ENCODE assay signal across 17 mouse cellular contexts in the genomic region with DNA sequence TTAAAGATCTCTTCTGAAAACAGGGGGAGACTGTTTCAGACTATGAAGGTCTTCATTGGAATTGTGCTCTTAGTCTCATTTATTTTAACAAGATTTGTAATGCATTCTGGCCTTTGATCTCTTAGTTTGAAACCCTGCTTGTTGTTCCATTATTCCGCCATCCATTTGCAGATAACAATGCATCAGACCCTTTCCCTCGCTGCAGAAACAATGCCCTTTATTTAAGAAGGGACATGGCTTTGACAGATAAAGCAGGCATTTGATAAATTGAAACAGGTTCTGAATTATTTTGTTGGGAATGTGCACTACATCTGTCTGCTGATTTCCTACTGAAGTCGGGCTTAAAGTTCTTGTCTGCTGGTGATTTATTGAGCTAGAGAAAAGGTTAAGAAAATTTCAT.
A peak's percentile ranks its signal among the peaks of the same experiment; 100 is the strongest.
DNase-seq lines count a peak whose midpoint lies in the region; ATAC-seq and TF ChIP-seq lines count a peak whose summit lies in the region.
"Had no signal": no experiment of that assay in that cellular context is flagged by ENCODE, and none has a peak within 500 bp of the region (broad histone marks: within the 10 kb centered on the region; RNA-seq: fewer than 3 reads in every experiment).

No protein-coding gene starts in this region.

- ATAC-seq in hindbrain, embryonic 11.5 days (ENCODE audit: low FRiP score), result no peak
- no peak for ATAC-seq in hindbrain, embryonic 14.5 days (ENCODE audit: low FRiP score)
- no peak for ATAC-seq in midbrain, postnatal 0 days (ENCODE audit: low FRiP score)
- no peak for ATAC-seq in midbrain, embryonic 13.5 days
- ATAC-seq: forebrain, embryonic 15.5 days; hindbrain, postnatal 0 days had no signal

- no peaks in the 10 kb centered on the region for H3K27me3 ChIP-seq in hindbrain, embryonic 11.5 days (ENCODE audit: control insufficient read depth, insufficient read depth, low read length)
- H3K27me3 ChIP-seq in hindbrain, embryonic 14.5 days (ENCODE audit: control insufficient read depth, insufficient read depth, low read length), result no peaks in the 10 kb centered on the region
- H3K27me3 ChIP-seq in midbrain, postnatal 0 days (ENCODE audit: insufficient read depth, low read length), result no peaks in the 10 kb centered on the region
- H3K27me3 ChIP-seq in midbrain, embryonic 13.5 days, result no peaks in the 10 kb centered on the region
- H3K27me3 ChIP-seq: forebrain, embryonic 15.5 days; heart, embryonic 13.5 days; hindbrain, embryonic 12.5 days had no signal

- H3K4me2 ChIP-seq in hindbrain, embryonic 11.5 days (replicated peaks; ENCODE audit: low read depth, low read length), result no peak overlapping the region
- no peak overlapping the region for H3K4me2 ChIP-seq in hindbrain, embryonic 14.5 days (replicated peaks)
- H3K4me2 ChIP-seq in midbrain, postnatal 0 days (ENCODE audit: low read depth, low read length, poor library complexity, severe bottlenecking), result no peak overlapping the region
- H3K4me2 ChIP-seq in midbrain, embryonic 13.5 days (replicated peaks), result no peak overlapping the region
- H3K4me2 ChIP-seq: forebrain, embryonic 15.5 days; heart, embryonic 13.5 days; hindbrain, embryonic 12.5 days had no signal

- no peaks in the 10 kb centered on the region for H3K36me3 ChIP-seq in hindbrain, embryonic 11.5 days (ENCODE audit: control insufficient read depth, insufficient read depth, low read length)
- no peaks in the 10 kb centered on the region for H3K36me3 ChIP-seq in hindbrain, embryonic 14.5 days (replicated peaks; ENCODE audit: control insufficient read depth, insufficient read depth)
- H3K36me3 ChIP-seq in midbrain, postnatal 0 days (ENCODE audit: insufficient read depth, low read length), result no peaks in the 10 kb centered on the region
- no peaks in the 10 kb centered on the region for H3K36me3 ChIP-seq in midbrain, embryonic 13.5 days
- H3K36me3 ChIP-seq: forebrain, embryonic 15.5 days; heart, embryonic 13.5 days; hindbrain, embryonic 12.5 days had no signal

- no peaks in the 10 kb centered on the region for H3K9me3 ChIP-seq in hindbrain, embryonic 11.5 days (ENCODE audit: control insufficient read depth, low read length)
- H3K9me3 ChIP-seq in hindbrain, embryonic 14.5 days (ENCODE audit: control insufficient read depth, low read length), result no peaks in the 10 kb centered on the region
- no peaks in the 10 kb centered on the region for H3K9me3 ChIP-seq in midbrain, postnatal 0 days (ENCODE audit: low read length)
- H3K9me3 ChIP-seq in midbrain, embryonic 13.5 days, result no peaks in the 10 kb centered on the region
- H3K9me3 ChIP-seq: forebrain, embryonic 15.5 days; heart, embryonic 13.5 days; hindbrain, embryonic 12.5 days had no signal

- DNase-seq in hindbrain, embryonic 11.5 days (ENCODE audit: low spot score), result peak; percentile 3
- no peak for DNase-seq in hindbrain, embryonic 14.5 days (ENCODE audit: low spot score)
- peak; percentile 1 for DNase-seq in midbrain, postnatal 0 days (ENCODE audit: low spot score)
- DNase-seq in embryo, embryonic 11 days, result peak; percentile 2
- no peak for DNase-seq in kidney, adult 11 months
- no peak for DNase-seq in adrenal gland, postnatal 10 days
- DNase-seq: adrenal gland, postnatal 14 days; cerebellum, adult 2 months; cerebellum, postnatal 10 days; gastrocnemius, postnatal 36 days; heart, adult 11 months; heart, postnatal 36 days had no signal

- H3K27ac ChIP-seq in hindbrain, embryonic 11.5 days (ENCODE audit: low read depth, low read length), result no peak overlapping the region
- no peak overlapping the region for H3K27ac ChIP-seq in hindbrain, embryonic 14.5 days
- H3K27ac ChIP-seq in midbrain, postnatal 0 days (ENCODE audit: low read depth, low read length), result no peak overlapping the region
- no peak overlapping the region for H3K27ac ChIP-seq in midbrain, embryonic 13.5 days
- H3K27ac ChIP-seq: forebrain, embryonic 15.5 days; heart, embryonic 13.5 days; hindbrain, embryonic 12.5 days; hindbrain, postnatal 0 days had no signal

- H3K9ac ChIP-seq in hindbrain, embryonic 11.5 days (ENCODE audit: low read depth, low read length), result no peak overlapping the region
- no peak overlapping the region for H3K9ac ChIP-seq in hindbrain, embryonic 14.5 days
- no peak overlapping the region for H3K9ac ChIP-seq in midbrain, postnatal 0 days (replicated peaks; ENCODE audit: low read length, poor library complexity, severe bottlenecking)
- no peak overlapping the region for H3K9ac ChIP-seq in midbrain, embryonic 13.5 days (replicated peaks)
- H3K9ac ChIP-seq: forebrain, embryonic 15.5 days; heart, embryonic 13.5 days; hindbrain, embryonic 12.5 days had no signal

- H3K4me1 ChIP-seq in hindbrain, embryonic 11.5 days (replicated peaks; ENCODE audit: control insufficient read depth, insufficient read depth, low read length), result no peaks in the 10 kb centered on the region
- no peaks in the 10 kb centered on the region for H3K4me1 ChIP-seq in hindbrain, embryonic 14.5 days (replicated peaks; ENCODE audit: control insufficient read depth, insufficient read depth, low read length)
- no peaks in the 10 kb centered on the region for H3K4me1 ChIP-seq in midbrain, postnatal 0 days (ENCODE audit: insufficient read depth, low read length)
- H3K4me1 ChIP-seq in midbrain, embryonic 13.5 days (replicated peaks), result peaks cover 6% of the 10 kb centered on the region
- H3K4me1 ChIP-seq: forebrain, embryonic 15.5 days; heart, embryonic 13.5 days; hindbrain, embryonic 12.5 days had no signal

- 25% methylated on average over 3 of the region's 3 CpGs for WGBS in hindbrain, embryonic 11.5 days
- 14% methylated on average over 3 of the region's 3 CpGs for WGBS in hindbrain, embryonic 14.5 days
- 17% methylated on average over 3 of the region's 3 CpGs for WGBS in midbrain, postnatal 0 days
- 5% methylated on average over 3 of the region's 3 CpGs for WGBS in midbrain, embryonic 13.5 days

- no peak for TF ChIP-seq CTCF in midbrain, postnatal 0 days (IDR thresholded peaks at IDR 0.05)

- H3K4me3 ChIP-seq in hindbrain, embryonic 11.5 days (ENCODE audit: low read depth, low read length), result no peak overlapping the region
- H3K4me3 ChIP-seq in hindbrain, embryonic 14.5 days (replicated peaks; ENCODE audit: low read length), result no peak overlapping the region
- no peak overlapping the region for H3K4me3 ChIP-seq in midbrain, postnatal 0 days (ENCODE audit: low read depth, low read length)
- H3K4me3 ChIP-seq in midbrain, embryonic 13.5 days (replicated peaks), result no peak overlapping the region
- H3K4me3 ChIP-seq: forebrain, embryonic 15.5 days; heart, embryonic 13.5 days; hindbrain, embryonic 12.5 days had no signal

Comparison
In these comparisons a context has a peak if more than half of its experiments do, and no peak if none do; other contexts are left out.
1. DNase-seq: peak in hindbrain, embryonic 11.5 days (single experiment), midbrain, postnatal 0 days (single experiment) and embryo, embryonic 11 days (single experiment); none in hindbrain, embryonic 14.5 days (single experiment), kidney, adult 11 months (single experiment) and adrenal gland, postnatal 10 days (single experiment).